Mouse (Mus musculus) stomach, embryonic 15.5 days (tissue): Measurements from ENCODE around the gene Gm13283. TPM values are rescaled to one million over a fixed set of nuclear protein-coding genes. Genes with fewer than 3 reads are reported as not detected.
"Not testable (repeated sequence)": the region's sequence is repeated elsewhere in the genome, so short reads cannot be mapped to it uniquely, and the experiment has no call there.

Source experiments
- ATAC-seq: fragments of 200-750 bp; cut with Nextera tagmentation; 2 replicates; pipeline ENCODE4 v1.8.0; 2017; ENCODE audit warnings: low read depth, moderate number of reproducible peaks, moderate TSS enrichment; ENCODE audit not compliant: insufficient read depth, low FRiP score
- H3K27ac ChIP-seq: fragments of 300-500 bp; sonication (generic); 2 replicates; pipeline ENCODE4 v1.5.1; 2015; ENCODE audit warnings: mild to moderate bottlenecking, inconsistent platforms
- H3K27me3 ChIP-seq: fragments of 300-500 bp; sonication (generic); replicated peaks from 2 replicates; pipeline ENCODE4 v1.6.1; 2015; ENCODE audit warnings: inconsistent platforms
- H3K36me3 ChIP-seq: fragments of 300-500 bp; sonication (generic); 2 replicates; pipeline ENCODE4 v1.6.1; 2015; ENCODE audit warnings: inconsistent platforms
- H3K4me1 ChIP-seq: fragments of 300-500 bp; sonication (generic); 2 replicates; pipeline ENCODE4 v1.6.1; 2015; ENCODE audit warnings: inconsistent platforms
- H3K4me2 ChIP-seq: fragments of 300-500 bp; sonication (generic); 2 replicates; pipeline ENCODE4 v1.6.1; 2015; ENCODE audit warnings: mild to moderate bottlenecking, inconsistent platforms
- H3K4me3 ChIP-seq: fragments of 300-500 bp; sonication (generic); replicated peaks from 2 replicates; pipeline ENCODE4 v1.5.1; 2015; ENCODE audit warnings: inconsistent platforms
- H3K9ac ChIP-seq: fragments of 300-500 bp; sonication (generic); 2 replicates; pipeline ENCODE4 v1.6.1; 2015; ENCODE audit warnings: inconsistent platforms
- H3K9me3 ChIP-seq: fragments of 300-500 bp; sonication (generic); 2 replicates; pipeline ENCODE4 v1.6.1; 2016; ENCODE audit warnings: inconsistent platforms
- WGBS: fragments of 180-500 bp; shearing (Covaris S2); methylation state at CpG from one replicate; pipeline ENCODE4 v1.1.7; 2015; 5-methylcytosine and 5-hydroxymethylcytosine counted together
- polyA plus RNA-seq: library from polyadenylated mRNA; unstranded; fragments of >200 nt; fragmentation: Nextera tagmentation; extraction: Ambion mirVana; gene quantifications from 2 replicates; pipeline ENCODE4 v1.2.1, GENCODE M21; 2015

Gene Gm13283
- polyA plus RNA-seq = 0.23 and 0.33 TPM in 2 replicates

DNA sequence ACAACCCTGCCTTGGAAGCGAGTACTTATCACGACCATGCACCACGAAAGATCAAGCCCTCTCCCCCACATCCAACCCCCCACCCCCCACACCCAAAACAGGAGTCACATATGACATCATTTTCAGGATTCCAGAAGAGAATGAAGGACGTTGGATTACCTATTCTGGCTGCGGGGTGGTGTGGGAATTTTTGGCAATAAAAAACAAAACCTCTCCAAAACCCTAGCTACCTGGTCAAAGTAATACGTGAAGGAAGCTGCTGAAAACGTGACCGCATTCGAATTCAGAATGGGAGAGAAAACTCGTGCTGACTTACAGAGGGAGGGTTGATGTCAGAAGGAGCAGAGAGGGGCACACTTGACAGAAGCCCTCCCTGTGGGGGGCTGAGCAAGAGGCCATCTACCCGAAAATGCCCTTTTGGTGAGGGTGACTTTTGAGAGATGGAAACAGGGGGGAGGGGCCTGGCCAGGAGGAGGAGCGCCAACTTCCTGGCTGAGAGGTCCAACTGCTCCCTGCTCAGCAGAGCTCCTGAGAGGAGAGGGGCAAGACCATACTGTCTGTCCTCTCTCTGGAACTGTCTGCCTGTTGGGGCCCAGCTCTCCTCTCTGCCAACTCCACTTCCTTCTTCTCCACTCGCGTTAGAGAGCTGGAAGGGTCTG, at the start of gene Gm13283:
Gene Gm13283 (plus strand): TSS at position 510 of the 659 bp plus-strand sequence.
- not testable (repeated sequence) for H3K9ac ChIP-seq
- WGBS = 16% methylated on average over 11 of the region's 14 CpGs
- H3K27ac ChIP-seq = peak within 1 kb of the TSS; percentile 71

DNA sequence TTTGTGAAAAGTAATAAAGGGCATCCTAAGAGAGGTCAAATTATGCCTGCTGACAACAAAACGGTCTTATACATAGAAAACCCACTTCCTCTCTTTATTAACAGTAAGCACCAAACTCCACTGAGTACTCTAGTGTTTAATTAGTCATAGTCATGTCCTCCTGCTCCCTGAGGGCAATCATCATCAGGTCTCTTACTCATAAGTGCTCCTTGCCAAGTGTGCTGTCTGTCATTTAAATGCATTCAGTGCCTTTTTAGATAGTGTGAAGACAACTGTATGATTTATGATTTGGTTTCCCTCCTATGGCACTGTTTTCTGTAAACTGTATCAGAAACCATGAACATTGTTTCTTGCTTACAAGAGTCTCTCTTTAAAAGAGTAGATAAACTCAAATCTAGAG, 45.6 kb upstream of the Gm13283 start:
- peaks cover 12% of the 10 kb centered on the region; the same call in 1 of the 2 replicates for H3K36me3 ChIP-seq
- H3K27ac ChIP-seq = no peak overlapping the region
- peaks cover 8% of the 10 kb centered on the region for H3K4me1 ChIP-seq
- ATAC-seq = no peak
- no peaks in the 10 kb centered on the region for H3K27me3 ChIP-seq
- H3K4me2 ChIP-seq = no peak overlapping the region
- WGBS = 78% methylated on average over 1 of the region's 1 CpGs
- H3K4me3 ChIP-seq = no peak overlapping the region
- no peaks in the 10 kb centered on the region for H3K9me3 ChIP-seq
- H3K9ac ChIP-seq = no peak overlapping the region

More for the DNA sequence above, at the start of gene Gm13283:
- not testable (repeated sequence) for H3K9me3 ChIP-seq, H3K27me3 ChIP-seq, H3K4me1 ChIP-seq, H3K36me3 ChIP-seq, ATAC-seq
- peak within 1 kb of the TSS; percentile 36 for H3K4me3 ChIP-seq
- peak within 1 kb of the TSS; percentile 49 for H3K4me2 ChIP-seq

DNA sequence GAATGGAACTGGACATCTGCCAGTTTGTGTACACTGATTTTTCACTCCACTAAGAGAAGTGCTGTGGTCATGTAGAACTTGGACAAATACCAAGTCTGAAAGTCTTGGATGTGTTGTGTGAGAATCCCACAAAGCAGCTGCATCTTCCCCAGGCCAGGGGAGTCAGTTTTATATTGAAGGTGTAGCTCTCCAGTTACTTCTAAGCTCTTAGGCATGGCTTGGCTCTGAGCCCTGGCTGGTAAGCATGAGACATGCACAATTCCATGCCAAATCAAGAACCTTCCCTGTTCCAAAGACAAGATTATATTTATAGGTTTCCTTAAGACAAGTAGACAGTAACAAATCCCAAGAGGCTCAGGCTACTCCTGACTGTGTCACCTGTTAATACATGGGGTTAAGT, 44.9 kb upstream of the Gm13283 start:
- Histone ChIP-seq H3K27ac (no peak overlapping the region), H3K36me3 (peaks cover 12% of the 10 kb centered on the region; the same call in 1 of the 2 replicates), H3K4me3 (no peak overlapping the region), H3K4me1 (peaks cover 9% of the 10 kb centered on the region), H3K9ac (no peak overlapping the region), H3K27me3 (no peaks in the 10 kb centered on the region), H3K4me2 (no peak overlapping the region), H3K9me3 (no peaks in the 10 kb centered on the region)
- no peak for ATAC-seq

DNA sequence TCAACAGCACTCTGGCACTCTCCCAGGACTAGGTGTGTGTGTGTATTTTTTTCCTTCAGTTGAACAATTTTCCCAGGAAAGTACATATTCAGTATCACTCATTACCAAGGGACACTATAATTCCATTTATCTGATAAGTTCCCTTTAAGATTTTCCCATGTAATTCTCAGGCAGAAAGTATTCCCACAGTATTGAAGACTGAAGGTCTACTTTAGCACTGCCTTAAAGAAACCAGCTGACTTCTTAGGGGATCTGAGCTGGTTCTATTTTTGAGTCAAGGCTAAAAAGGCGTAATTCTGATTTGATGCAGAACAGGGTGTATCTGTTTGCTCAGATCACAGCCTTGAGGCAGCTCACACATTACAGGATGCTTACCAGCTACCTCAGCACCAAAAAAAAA, 41.2 kb upstream of the Gm13283 start:
- no peak for ATAC-seq
- 22% methylated on average over 1 of the region's 1 CpGs for WGBS
- Histone ChIP-seq H3K4me2 (peak overlapping the region; percentile 53), H3K4me1 (peaks cover 21% of the 10 kb centered on the region), H3K27ac (0 out of 2 replicates have a peak overlapping the region, but pooled peaks have one; percentile 13), H3K36me3 (peaks cover 9% of the 10 kb centered on the region; the same call in 1 of the 2 replicates), H3K27me3 (no peaks in the 10 kb centered on the region), H3K9ac (no peak overlapping the region), H3K9me3 (no peaks in the 10 kb centered on the region), H3K4me3 (peak overlapping the region; percentile 29)

DNA sequence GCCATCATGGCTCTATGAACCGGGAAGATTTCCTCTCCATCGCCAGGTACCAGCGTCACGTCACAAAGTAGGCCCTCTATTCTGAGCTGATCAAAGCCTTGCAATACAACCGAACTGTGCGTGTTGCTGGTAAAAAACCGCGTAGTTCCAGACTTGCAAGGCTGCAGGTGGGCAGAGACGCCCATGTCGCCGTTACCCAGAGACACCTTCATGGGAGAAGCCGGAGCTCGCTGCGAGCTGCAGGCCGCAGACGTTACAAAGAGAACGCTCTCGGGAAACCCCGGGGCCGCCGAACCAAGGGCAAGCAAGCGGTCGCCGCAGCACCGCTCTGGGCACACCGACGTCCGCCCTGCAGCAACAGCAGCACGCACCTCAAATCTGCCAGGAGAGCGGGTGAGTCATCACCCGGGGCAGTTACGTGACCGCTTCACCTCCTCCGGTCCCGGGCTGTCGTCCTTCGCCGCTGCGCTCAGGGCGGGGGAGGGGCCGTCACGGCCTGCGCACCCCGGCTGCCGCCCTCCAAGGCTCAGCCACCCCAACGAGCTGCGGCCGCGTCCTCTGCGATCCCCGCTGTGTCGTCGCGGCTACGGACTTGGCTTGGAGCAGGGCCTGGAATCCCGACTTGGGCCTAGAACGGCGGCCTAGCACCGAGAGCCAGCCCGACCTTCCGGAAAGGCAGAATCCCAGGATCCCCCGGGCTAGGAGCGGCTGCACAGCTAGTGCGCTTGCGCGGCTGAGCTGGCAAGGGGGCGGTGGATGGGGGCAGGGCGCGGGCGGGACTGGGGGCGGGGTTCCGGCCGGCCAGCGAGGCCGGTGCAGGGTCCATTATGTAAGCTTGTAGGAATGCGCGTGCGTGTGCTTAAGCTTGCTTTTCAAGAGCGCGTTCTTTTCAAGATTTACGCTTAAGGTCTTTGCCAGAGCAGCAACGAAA, 37.9 kb upstream of the Gm13283 start, which contains the start of the genes Gm26566 and Klhl9:
Gene Gm26566 (plus strand): TSS at position 15 of the 931 bp plus-strand sequence.
Gene Klhl9 (minus strand): TSS at position 675 of the 931 bp plus-strand sequence.
- peak within 1 kb of the TSS; percentile 62 for H3K4me3 ChIP-seq
- peak within 1 kb of the TSS; percentile 93 for H3K27ac ChIP-seq
- no peaks in the 10 kb centered on the region for H3K9me3 ChIP-seq
- peak within 1 kb of the TSS; percentile 57 for H3K4me2 ChIP-seq
- peak within 1 kb of the TSS; percentile 63 for H3K9ac ChIP-seq
- peaks cover 18% of the 10 kb centered on the region for H3K4me1 ChIP-seq
- ATAC-seq = peak; percentile 96
- H3K27me3 ChIP-seq = no peaks in the 10 kb centered on the region
- H3K36me3 ChIP-seq = no peaks in the 10 kb centered on the region
- WGBS = under 1% methylated on average over 82 of the region's 82 CpGs

DNA sequence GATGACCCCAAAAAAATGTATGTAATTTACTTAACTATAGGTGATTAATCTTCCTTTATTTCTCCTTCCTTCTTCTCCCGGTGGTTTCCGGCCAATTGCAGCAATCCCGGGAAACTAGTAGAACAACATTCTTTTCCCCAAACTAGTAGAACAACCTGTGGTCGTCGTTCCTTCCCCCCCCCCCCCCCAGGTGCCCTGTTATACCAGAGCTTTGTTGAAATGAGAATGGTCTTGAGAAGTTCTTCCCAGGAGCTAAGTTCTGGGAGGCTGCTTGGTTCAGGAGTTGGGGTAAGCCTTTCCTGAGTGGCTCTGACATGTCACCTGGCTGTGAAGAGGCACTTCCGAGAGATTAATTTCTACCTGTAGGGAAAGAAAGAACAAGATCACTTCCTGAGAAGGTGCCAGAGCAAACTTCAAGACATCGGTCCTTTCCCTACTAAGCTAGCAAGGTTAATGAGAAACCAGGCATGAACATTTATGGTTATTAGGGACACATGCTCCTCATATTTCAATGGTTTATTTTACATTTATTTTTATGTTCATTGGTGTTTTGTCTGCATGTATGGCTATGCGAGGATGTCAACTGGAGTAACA, 36.3 kb upstream of the Gm13283 start:
- peak overlapping the region; percentile 69; the same call in 1 of the 2 replicates for H3K27ac ChIP-seq
- H3K9ac ChIP-seq = no peak overlapping the region
- H3K27me3 ChIP-seq = no peaks in the 10 kb centered on the region
- no peaks in the 10 kb centered on the region for H3K36me3 ChIP-seq
- 51% methylated on average over 8 of the region's 8 CpGs for WGBS
- H3K4me2 ChIP-seq = no peak overlapping the region
- peaks cover 15% of the 10 kb centered on the region for H3K4me1 ChIP-seq
- H3K4me3 ChIP-seq = no peak overlapping the region
- no peaks in the 10 kb centered on the region for H3K9me3 ChIP-seq
- no peak for ATAC-seq

DNA sequence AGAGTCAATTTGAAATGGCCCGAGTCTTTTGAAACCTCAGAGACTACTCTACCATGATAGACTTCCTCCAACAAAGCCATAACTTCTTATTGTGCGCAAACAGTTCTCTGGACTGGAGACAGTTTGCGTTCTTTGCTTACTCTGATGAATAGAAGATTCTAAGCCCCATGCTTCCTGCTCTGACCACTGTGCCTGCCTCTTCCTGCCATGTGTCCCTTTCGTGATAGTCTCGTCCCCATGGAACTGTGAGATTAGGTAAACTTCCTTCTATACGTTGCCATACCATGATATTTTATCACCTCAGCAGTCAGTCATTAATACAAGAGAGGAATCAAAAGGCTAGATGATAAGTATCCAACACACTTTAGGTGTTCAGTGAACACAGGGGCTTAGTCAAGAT, 33.2 kb upstream of the Gm13283 start:
- WGBS = 73% methylated on average over 6 of the region's 6 CpGs
- H3K27me3 ChIP-seq = no peaks in the 10 kb centered on the region
- no peak for ATAC-seq
- H3K4me1 ChIP-seq = no peaks in the 10 kb centered on the region
- no peak overlapping the region for H3K4me2 ChIP-seq
- H3K27ac ChIP-seq = no peak overlapping the region
- no peaks in the 10 kb centered on the region for H3K9me3 ChIP-seq
- no peak overlapping the region for H3K9ac ChIP-seq
- H3K36me3 ChIP-seq = no peaks in the 10 kb centered on the region
- no peak overlapping the region for H3K4me3 ChIP-seq

DNA sequence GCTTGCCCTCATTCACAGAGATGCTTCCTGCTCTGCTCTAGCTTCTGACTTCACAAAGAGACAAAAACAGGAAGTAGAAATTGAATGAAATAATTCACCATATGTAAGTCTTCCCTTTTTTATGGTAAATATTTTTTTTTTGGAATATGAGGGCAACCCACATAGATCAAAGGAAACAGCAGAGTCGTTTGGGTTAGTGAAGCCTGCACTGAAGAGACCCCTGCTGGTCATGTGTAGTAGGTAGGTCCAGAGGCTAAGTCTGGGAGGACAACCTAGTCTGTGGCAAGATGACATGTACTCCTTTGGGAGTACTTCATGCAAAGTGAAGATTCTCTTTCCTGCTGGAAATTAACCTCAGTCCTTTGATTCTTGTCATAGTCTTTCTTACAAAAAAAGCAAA, 32.6 kb upstream of the Gm13283 start:
- WGBS = 0% methylated on average over 1 of the region's 1 CpGs
- Histone ChIP-seq H3K4me3 (no peak overlapping the region), H3K9me3 (no peaks in the 10 kb centered on the region), H3K27ac (no peak overlapping the region), H3K9ac (no peak overlapping the region), H3K27me3 (no peaks in the 10 kb centered on the region), H3K4me2 (no peak overlapping the region), H3K36me3 (no peaks in the 10 kb centered on the region), H3K4me1 (no peaks in the 10 kb centered on the region)
- no peak for ATAC-seq

DNA sequence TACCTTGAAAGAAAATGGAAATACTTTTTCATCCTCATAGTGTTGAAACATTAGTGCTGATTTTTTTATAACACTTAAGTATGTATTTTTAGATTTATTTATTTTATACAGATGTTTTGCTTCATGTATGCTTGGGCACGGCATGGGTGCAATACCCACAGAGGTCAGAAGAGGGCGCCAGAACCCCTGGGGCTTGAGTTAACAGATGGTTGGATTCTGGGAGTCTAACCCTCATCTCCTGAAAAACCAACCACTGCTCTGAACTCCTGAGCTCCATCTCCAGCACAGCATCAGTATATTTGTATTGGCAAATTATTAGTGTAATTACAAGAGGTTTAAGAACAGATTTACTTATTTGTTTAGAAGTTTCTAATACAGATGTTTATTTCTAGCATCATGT, 21.4 kb upstream of the Gm13283 start:
- Histone ChIP-seq H3K27me3 (no peaks in the 10 kb centered on the region), H3K4me2 (no peak overlapping the region), H3K36me3 (no peaks in the 10 kb centered on the region), H3K4me1 (0 out of 2 replicates have a peak, but pooled peaks cover 4% of the 10 kb centered on the region), H3K9me3 (no peaks in the 10 kb centered on the region), H3K4me3 (no peak overlapping the region), H3K9ac (no peak overlapping the region), H3K27ac (no peak overlapping the region)
- ATAC-seq = no peak
- 6% methylated on average over 2 of the region's 2 CpGs for WGBS

DNA sequence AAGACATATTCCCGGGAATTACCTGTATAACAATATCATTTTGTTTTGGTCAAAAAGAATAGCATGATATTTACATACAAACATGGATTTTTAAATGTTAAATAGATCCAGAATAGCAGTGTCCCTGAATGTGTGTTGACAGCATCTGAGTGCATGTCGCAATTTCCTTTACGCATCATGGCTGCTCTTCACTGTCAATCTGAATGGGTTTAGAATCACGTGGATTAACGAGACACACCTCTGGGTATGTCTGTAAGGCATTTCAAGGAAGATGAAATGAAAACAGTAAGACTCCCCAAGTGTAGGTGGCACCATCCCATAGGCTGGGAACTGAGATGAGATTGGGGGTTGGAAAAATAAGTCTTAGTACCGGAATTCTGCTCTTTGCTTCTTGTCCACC, 20.9 kb upstream of the Gm13283 start:
- Histone ChIP-seq H3K27me3 (no peaks in the 10 kb centered on the region), H3K9me3 (no peaks in the 10 kb centered on the region), H3K4me1 (0 out of 2 replicates have a peak, but pooled peaks cover 4% of the 10 kb centered on the region), H3K4me3 (no peak overlapping the region), H3K4me2 (no peak overlapping the region), H3K9ac (no peak overlapping the region), H3K36me3 (no peaks in the 10 kb centered on the region), H3K27ac (no peak overlapping the region)
- no peak for ATAC-seq
- whole genome bisulfite sequencing = 84% methylated on average over 6 of the region's 6 CpGs

DNA sequence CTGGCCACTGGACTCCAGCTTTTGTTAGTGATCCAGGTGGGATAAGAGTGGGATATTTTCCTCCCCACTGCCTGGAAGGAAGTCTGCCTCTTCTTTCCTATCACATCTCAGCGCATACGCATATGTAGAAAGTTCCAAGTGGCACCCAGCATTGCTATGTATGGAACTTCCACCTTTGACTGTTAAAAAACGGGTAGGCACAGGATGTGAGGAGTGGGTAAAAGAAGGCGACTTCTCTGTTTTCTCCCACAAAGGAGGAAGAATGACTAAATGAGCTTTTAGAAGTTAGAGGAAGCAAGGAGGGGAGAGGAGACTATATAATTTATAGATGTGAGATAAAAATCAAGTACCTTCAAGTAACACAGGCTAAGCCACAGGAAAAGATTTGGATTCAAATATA, 18.5 kb upstream of the Gm13283 start:
- H3K27me3 ChIP-seq = no peaks in the 10 kb centered on the region
- H3K9ac ChIP-seq = no peak overlapping the region
- H3K9me3 ChIP-seq = no peaks in the 10 kb centered on the region
- 0 out of 2 replicates have a peak, but pooled peaks cover 7% of the 10 kb centered on the region for H3K4me1 ChIP-seq
- H3K4me2 ChIP-seq = no peak overlapping the region
- 83% methylated on average over 4 of the region's 4 CpGs for WGBS
- ATAC-seq = no peak
- no peak overlapping the region for H3K27ac ChIP-seq
- no peak overlapping the region for H3K4me3 ChIP-seq
- no peaks in the 10 kb centered on the region for H3K36me3 ChIP-seq
